Mouse (Mus musculus) spleen, embryonic (tissue): ENCODE measurements around the gene Gm4969.

Experiments used
- CTCF ChIA-PET: fragments of 350-600 bp; sonication (Branson Sonifier 250); formaldehyde crosslinking; loops from one replicate; lab custom pipeline; 2022; lab: Charles Lee

Gene Gm4969

DNA sequence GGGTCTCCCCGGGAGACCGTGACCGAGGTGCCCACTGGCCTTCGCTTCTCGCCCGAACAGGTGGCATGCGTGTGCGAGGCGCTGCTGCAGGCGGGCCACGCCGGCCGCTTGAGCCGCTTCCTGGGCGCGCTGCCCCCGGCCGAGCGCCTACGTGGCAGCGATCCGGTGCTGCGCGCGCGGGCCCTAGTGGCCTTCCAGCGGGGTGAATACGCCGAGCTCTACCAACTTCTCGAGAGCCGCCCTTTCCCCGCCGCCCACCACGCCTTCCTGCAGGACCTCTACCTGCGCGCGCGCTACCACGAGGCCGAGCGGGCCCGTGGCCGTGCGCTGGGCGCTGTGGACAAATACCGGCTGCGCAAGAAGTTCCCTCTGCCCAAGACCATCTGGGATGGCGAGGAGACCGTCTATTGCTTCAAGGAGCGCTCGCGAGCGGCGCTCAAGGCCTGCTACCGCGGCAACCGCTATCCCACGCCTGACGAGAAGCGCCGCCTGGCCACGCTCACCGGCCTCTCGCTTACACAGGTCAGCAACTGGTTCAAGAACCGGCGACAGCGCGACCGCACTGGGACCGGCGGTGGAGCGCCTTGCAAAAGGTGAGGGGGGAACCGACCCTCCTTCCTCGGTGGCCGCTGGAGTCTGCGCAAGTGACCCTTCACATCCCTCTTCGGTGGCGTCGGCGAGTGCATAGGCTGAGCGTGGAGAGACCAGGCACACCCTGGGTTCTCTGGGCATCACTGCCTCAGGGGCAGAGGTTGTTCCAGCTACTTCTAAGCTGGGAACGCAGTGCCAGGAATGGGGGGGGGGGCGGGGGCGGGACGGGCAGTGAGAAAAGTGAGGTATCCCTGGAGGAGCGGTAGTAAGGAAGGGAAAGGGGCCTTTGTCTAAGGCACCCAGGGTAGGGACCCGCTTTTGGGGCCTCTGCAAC lies 23.1 kb downstream of the Gm4969 start:
- CTCF ChIA-PET, result interaction anchor here (0.7 to 1.3 kb wide), 4 partner anchors 10 to 126 kb away, joined by 3 to 4 read pairs (median 3); partner anchors contain the start of gene Dmwd

GRCm38 (mm10) chr7:19094471-19094825 lies 23.7 kb downstream of the Gm4969 start, which contains the start of gene Six5:
Six5 (plus strand) TSS chr7:19094594.
- CTCF ChIA-PET, result interaction anchor here (0.7 to 1.3 kb wide), 4 partner anchors 10 to 24 kb away, joined by 3 to 4 read pairs (median 3); partner anchors contain the start of gene Dmwd

DNA sequence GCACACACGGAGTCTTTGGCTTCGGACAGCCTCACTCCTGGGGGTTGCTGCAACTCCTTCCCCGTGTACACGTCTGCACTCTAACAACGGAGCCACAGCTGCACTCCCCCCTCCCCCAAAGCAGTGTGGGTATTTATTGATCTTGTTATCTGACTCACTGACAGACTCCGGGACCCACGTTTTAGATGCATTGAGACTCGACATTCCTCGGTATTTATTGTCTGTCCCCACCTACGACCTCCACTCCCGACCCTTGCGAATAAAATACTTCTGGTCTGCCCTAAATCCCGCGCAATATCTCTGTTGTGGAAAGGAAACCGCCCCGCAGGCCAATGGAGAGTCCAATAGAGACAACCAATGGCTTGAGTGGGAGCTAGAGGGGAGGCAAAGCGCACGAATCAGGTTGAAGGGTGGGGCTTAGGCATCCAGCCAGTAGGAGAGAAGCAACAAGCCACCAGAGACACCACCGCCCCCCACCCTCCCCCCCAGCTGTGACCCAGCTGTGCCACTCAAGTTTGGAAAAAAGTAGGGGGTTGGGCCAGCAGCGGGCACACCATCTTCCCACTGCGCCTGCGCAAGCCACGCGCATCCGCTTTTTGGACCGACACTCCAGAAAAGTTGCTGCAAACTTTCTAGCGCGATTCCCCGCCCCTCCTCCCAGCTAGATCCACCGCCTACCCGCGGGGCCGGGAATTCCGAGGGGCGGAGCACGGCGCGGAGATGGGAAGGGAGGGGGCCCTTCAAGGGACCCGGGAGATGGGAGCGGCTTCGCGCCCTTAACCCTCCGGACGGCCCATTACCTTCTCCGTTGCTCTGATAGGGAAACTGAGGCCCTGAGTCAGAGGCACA lies 24.4 kb downstream of the Gm4969 start:
- CTCF ChIA-PET, result interaction anchor here (0.6 to 1.4 kb wide), 6 partner anchors 9 to 246 kb away, joined by 3 to 8 read pairs (median 3); partner anchors contain the start of gene Dmwd

DNA sequence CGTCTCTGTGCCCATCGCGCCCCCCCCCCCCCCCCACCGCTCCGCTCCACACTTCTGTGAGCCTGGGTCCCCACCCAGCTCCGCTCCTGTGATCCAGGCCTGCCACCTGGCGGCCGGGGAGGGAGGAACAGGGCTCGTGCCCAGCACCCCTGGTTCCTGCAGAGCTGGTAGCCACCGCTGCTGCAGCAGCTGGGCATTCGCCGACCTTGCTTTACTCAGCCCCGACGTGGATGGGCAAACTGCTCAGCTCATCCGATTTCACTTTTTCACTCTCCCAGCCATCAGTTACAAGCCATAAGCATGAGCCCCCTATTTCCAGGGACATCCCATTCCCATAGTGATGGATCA lies 25.0 kb downstream of the Gm4969 start:
- CTCF ChIA-PET, result interaction anchor here (0.6 to 1.4 kb wide), 5 partner anchors 15 to 246 kb away, joined by 3 to 8 read pairs (median 5); no protein-coding TSS in a partner anchor

DNA sequence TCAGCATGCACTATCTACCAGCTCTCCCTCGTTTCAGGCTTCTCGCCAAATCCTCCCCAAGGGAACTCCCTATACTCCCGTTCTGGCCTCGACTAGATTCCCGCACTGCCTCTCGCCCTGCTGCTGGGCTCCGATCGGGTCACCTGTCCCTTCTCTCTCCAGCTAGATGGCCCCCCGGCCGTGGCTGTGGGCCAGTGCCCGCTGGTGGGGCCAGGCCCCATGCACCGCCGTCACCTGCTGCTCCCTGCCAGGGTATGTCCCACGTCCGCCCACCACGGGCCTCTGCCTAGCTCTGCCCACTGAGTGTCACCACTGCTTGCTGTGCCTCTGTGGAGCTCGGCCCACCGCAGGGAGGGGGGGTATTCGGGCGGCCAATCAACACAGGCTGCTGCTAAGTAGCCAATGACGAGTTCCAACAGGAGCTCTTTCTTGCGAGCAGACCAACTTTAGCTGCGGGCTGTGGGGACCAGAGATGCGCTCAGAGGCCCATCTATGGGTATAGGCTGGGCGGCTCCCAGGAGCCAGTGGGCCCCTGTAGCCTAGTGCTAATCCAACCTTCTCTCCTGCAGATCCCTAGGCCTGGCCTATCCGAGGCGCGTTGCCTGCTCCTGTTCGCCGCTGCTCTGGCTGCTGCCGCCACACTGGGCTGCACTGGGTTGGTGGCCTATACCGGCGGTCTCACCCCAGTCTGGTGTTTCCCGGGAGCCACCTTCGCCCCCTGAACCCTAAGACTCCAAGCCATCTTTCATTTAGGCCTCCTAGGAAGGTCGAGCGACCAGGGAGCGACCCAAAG lies 25.6 kb downstream of the Gm4969 start:
- CTCF ChIA-PET, result interaction anchor here (0.6 to 1.4 kb wide), 6 partner anchors 15 to 247 kb away, joined by 3 to 8 read pairs (median 4); no protein-coding TSS in a partner anchor

DNA sequence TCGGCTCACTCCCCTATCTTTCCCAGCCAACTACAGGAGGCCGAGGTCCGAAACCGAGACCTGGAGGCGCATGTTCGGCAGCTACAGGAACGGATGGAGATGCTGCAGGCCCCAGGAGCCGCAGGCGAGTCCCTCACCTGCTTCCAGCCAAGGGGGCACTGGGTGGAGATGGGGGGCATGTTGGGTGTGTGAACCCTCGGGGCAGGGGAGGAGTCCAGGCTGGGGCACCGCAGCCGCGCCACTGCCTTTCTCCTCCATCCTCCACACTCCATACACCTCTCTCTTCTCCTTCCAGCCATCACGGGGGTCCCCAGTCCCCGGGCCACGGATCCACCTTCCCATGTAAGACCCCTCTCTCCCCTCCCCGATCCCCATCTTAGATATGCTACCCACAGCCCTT lies 26.3 kb downstream of the Gm4969 start:
- CTCF ChIA-PET, result interaction anchor here (0.7 to 1.4 kb wide), 4 partner anchors 14 to 27 kb away, joined by 3 to 8 read pairs (median 4); no protein-coding TSS in a partner anchor

DNA sequence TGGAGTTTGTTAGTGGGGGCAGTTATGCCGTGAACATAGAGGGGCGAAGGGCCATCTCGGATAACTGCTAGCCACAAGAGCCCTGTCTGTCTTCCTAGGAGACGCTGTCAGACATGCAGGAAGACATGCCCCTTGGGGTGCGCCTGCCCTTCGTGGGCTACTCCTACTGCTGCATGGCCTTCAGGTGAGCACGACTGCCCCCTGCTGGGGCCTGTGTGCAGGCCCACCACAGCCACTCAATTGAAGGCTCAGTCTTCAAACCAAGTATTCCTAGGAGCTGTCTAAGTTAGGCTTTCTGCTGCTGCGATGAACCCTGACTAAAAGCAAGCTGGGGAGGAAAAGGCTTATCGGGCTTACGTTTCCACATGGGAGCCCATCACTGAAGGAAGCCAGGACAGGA lies 29.4 kb downstream of the Gm4969 start:
- CTCF ChIA-PET, result interaction anchor here (0.5 to 1.5 kb wide), 6 partner anchors 9 to 31 kb away, joined by 3 to 5 read pairs (median 3); partner anchors contain the start of gene Fbxo46

DNA sequence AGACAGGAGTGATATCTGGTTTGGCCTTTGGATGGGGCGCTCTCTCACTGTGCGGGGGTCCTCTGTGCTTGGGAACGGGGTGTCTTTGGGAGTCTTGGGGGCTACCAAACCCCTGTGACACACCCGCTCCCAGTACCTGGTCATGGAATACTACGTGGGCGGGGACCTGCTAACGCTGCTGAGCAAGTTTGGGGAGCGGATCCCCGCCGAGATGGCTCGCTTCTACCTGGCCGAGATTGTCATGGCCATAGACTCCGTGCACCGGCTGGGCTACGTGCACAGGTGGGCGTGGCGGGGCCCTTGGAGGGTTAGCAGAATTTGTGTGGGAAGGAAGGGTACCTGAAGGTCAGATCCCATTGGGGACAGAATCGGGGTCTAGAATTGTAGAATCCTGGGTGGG lies 31.4 kb downstream of the Gm4969 start:
- CTCF ChIA-PET, result interaction anchor here (0.6 to 3.2 kb wide), 4 partner anchors 11 to 49 kb away, joined by 6 to 23 read pairs (median 13); partner anchors contain the start of gene Dmwd

GRCm38 (mm10) chr7:19086042-19086441 lies 32.1 kb downstream of the Gm4969 start:
- CTCF ChIA-PET, result interaction anchor here (0.6 to 3.2 kb wide), 4 partner anchors 10 to 50 kb away, joined by 6 to 23 read pairs (median 13); partner anchors contain the start of gene Dmwd

- CTCF ChIA-PET, result interaction anchor here (1.4 to 3.2 kb wide), 4 partner anchors 9 to 15 kb away, joined by 3 to 23 read pairs (median 12); partner anchors contain the start of genes Dmwd and Six5
Observed at GRCm38 (mm10) chr7:19085495-19085894, 32.7 kb downstream of the Gm4969 start.

DNA sequence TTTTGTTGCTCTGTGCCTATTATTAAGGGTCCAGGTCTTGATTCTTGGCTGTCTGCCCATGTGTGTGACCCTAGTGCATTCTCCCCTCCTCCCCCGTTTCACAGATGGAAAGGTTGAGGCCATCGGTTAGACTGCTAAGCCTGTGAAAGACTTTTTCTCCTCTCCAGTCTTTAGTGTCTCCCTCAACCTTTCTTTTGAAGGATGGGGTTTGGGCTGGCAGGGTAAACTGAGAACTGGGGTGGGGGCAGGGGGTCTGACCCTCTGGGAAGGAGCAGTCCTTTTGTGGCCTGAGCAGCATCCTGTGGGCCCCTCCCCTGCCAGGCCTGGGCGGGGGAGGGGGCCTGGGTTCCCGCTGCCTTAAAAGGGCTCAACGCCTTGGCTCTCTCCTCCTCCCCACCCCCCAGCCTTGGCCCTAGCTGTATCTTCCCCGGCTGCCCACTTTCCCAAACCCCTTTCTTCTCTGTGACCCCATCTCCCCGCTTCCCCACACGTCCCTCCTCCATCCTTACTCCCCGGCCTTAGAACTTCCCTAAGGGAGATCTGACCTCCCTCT lies 33.2 kb downstream of the Gm4969 start:
- CTCF ChIA-PET, result interaction anchor here (1.4 to 3.2 kb wide), 3 partner anchors 9 to 14 kb away, joined by 3 to 23 read pairs (median 18); partner anchors contain the start of genes Dmwd and Six5

DNA sequence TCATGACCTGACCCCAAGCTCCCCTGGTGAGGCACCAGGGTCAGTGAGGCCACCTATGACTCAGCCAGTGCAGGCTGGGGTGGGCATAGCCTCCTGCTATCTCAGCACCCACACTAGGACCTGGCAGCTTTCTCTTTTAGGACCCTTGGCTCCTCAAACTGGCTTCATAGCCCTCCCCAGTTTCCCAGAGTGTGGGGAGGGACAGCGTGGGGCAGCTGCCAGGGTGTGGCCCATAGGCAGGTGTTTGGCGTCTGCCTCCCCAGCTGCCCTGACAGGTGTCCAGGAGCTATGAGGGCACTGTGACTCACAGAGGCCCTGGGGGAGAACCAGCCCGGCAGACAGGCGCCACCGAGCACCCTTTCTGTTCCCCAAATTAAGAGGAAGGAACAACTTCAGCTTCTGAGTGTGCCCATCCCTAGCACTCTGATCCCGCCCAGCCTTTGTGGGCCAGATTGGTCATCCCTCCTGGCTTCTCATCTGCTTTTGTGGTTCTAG lies 33.8 kb downstream of the Gm4969 start:
- CTCF ChIA-PET, result interaction anchor here (1.4 to 3.2 kb wide), 3 partner anchors 8 to 14 kb away, joined by 3 to 23 read pairs (median 18); partner anchors contain the start of genes Dmwd and Six5

DNA sequence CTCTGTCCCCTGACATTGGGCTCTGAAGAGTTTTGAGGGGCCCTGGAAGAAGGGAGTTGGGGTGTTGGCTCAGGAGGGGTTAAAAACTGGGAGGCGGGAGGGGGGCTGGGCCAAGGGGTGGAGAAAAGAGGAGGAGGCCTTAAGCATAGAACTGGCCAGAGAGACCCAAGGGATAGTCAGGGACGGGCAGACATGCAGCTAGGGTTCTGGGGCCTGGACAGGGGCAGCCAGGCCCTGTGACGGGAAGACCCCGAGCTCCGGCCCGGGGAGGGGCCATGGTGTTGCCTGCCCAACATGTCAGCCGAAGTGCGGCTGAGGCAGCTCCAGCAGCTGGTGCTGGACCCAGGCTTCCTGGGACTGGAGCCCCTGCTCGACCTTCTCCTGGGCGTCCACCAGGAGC lies 34.5 kb downstream of the Gm4969 start, which contains the start of gene Dmpk:
Gene Dmpk, plus strand, starts transcription at position 149 of the 400 bp plus-strand sequence.
- CTCF ChIA-PET, result interaction anchor here (0.9 to 3.2 kb wide), 2 partner anchors 13 to 95 kb away, joined by 3 to 23 read pairs; no protein-coding TSS in a partner anchor

GRCm38 (mm10) chr7:19083096-19083495 lies 35.1 kb downstream of the Gm4969 start:
- CTCF ChIA-PET, result interaction anchor here (0.6 to 0.9 kb wide), 3 partner anchors 17 to 95 kb away, joined by 3 to 6 read pairs (median 3); no protein-coding TSS in a partner anchor

DNA sequence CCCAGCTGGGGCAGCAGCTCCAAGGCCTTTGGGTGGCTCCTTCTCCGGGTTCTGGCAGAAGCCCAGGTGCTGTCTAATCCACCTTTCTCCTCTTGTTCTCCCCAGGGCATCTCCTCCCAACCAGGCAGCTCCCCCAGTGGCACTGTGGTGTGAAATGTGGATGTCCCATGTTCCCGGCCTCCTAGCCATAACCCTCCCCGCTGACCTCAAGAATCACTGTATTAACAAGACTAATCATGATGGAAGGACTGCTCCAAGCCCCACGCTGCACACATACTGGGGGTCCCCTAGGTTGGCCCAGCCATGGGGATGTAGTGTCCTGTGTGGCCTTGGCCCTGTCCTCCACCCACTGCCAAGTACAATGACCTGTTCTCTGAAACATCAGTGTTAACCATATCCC lies 36.0 kb downstream of the Gm4969 start:
- CTCF ChIA-PET, result no interaction called here

- CTCF ChIA-PET, result interaction anchor here (0.7 kb wide), 1 partner anchor 12 kb away, joined by 3 read pairs; no protein-coding TSS in a partner anchor
Observed at GRCm38 (mm10) chr7:19080451-19080950, 37.7 kb downstream of the Gm4969 start.

DNA sequence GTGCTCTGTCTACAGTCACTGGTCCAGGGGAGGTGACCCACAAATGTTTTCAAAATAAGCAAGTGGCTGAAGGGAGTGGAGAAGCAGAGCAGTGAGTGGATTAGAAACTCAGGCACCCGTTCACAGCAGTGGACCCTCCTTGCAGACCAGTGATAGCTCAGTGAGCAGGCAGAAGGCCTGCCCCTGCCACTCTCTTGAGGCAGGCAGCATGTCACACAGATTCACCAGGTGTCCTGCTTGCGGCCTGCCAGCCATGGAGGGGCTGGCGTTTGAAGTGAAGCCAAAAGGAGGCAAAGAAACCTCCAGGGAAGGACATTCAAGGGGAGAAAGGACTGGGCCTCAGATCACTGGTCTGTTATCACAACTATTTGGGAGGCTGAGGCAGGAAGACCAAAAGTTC lies 39.4 kb downstream of the Gm4969 start:
- CTCF ChIA-PET, result no interaction called here

- CTCF ChIA-PET, result interaction anchor here (0.5 to 1.2 kb wide), 2 partner anchors 9 to 15 kb away, joined by 3 to 5 read pairs; no protein-coding TSS in a partner anchor
Observed at GRCm38 (mm10) chr7:19077761-19078160, 40.4 kb downstream of the Gm4969 start.

DNA sequence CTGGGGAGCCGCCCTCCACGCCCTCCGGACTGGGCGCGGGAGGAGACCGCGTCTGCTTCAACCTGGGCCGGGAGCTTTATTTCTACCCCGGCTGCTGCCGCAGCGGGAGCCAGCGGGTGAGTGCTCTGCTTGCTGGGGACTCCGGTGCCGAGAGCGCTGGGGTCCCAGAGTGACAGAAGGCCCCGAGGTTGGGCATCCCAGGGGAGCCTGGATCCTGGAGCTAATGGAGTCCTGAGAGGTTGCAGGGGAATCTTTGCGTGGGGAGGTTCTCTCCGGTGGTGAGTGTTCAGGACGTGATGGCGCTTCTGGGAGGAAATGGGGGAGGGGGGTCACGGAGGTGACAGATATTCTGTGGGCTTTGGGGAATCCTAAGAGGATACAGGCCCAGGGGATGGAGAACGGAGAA lies 41.6 kb downstream of the Gm4969 start:
- CTCF ChIA-PET, result interaction anchor here (1.4 to 2.3 kb wide), 3 partner anchors 9 to 17 kb away, joined by 3 to 18 read pairs (median 4); partner anchors contain the start of gene Six5
